Mouse (Mus musculus): ENCODE data around the gene Tmem177. TPM values are rescaled to one million over a fixed set of nuclear protein-coding genes. Genes with fewer than 3 reads are reported as not detected.

Gene Tmem177
- polyA plus RNA-seq, 2 experiments: 6.1 to 6.8 TPM

DNA sequence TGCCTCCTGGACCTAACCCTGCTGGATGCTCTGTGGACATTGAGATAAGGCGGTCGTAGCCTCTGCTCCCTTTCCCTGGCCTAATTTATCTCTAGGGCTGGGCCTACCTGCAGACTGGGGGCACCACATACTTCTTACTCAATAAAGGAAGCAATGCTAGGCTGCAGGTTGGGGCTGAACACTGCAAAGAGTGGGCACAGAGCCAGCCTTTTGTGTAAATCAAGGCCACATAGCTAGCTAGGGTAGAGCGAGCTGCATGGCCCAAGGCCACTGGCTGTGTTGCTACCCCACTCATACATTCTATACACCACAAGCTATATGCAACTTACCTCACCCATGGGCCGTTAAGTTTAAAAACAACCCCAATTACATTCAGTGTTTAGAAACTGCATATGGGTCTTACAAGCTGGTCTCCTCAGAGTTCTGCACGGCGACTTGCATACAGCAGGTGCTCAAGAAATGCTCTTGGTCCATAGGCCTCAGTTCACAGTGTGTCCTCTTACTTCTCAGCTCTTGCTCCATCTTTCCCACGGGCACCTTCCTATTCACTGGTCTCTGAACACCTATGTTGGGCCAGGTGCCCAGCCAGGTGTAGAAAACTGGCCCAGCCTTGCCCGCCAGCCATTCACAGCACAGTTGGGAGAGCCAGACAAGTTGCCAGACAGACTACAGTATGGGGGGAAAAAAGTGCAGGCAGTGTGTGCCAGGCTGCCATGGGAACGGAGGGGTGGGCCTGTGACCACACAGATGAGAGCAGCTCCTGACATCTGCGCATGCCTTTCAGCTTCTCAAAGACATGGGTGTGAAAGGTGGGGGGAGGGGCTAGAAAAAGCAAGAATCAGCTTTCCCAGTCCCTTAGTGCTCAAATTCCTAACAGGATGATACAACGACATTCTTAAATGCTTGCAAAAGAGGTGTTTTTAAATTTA lies 13.5 kb downstream of the Tmem177 start:
- DNase-seq (ENCODE audit: low spot score) (peak; percentile 13), ATAC-seq (ENCODE audit: low FRiP score, low read depth) (0 out of 2 replicates have a peak, but pooled peaks have one; percentile 48)
- H3K9me3 ChIP-seq (ENCODE audit: control insufficient read depth, low read length): no peaks in the 10 kb centered on the region
- no peak for TF ChIP-seq POLR2A (IDR thresholded peaks at IDR 0.05; ENCODE audit: borderline replicate concordance, extremely low read depth, insufficient read depth, insufficient read length)
- H3K4me3 ChIP-seq (replicated peaks; ENCODE audit: low read length): no peak overlapping the region
- no peaks in the 10 kb centered on the region for H3K27me3 ChIP-seq (ENCODE audit: control insufficient read depth, insufficient read depth, low read length)
- no peaks in the 10 kb centered on the region for H3K36me3 ChIP-seq (ENCODE audit: control insufficient read depth, insufficient read depth, low read length)
- whole genome bisulfite sequencing: 75% methylated on average over 11 of the region's 11 CpGs
- no peak overlapping the region for H3K9ac ChIP-seq (ENCODE audit: low read depth, low read length, severe bottlenecking)
- no peak overlapping the region for H3K4me2 ChIP-seq (replicated peaks; ENCODE audit: low read depth, low read length, severe bottlenecking)
- H3K27ac ChIP-seq (replicated peaks; ENCODE audit: low read depth, low read length): no peak overlapping the region
- H3K4me1 ChIP-seq (ENCODE audit: control insufficient read depth, insufficient read depth, low read length): peaks cover 11% of the 10 kb centered on the region

DNA sequence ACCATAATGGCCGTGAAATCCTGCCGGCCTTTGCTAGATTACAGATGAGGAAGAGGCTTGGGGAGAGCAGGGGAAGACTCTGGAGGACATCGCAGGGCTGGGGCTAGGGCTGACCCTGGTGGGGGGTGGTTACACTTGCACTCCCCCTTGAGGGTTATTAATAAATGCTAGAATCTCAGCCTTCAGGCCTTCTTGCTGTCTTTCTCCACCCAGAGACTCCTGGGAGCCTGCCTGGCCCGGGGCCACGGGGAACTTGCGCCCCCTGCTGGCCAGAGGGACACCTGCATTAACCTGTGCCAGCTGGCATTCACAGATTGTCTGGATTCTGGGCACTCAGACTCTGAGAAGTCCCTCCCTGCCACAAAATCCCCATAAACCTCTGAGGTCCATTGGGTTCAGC lies 18.1 kb downstream of the Tmem177 start:
- peak; percentile 53 for ATAC-seq (ENCODE audit: low FRiP score, low read depth)
- Histone ChIP-seq H3K4me3 (replicated peaks; ENCODE audit: low read length) (no peak overlapping the region), H3K9me3 (ENCODE audit: control insufficient read depth, low read length) (no peaks in the 10 kb centered on the region), H3K27me3 (ENCODE audit: control insufficient read depth, insufficient read depth, low read length) (no peaks in the 10 kb centered on the region), H3K4me2 (replicated peaks; ENCODE audit: low read depth, low read length, severe bottlenecking) (no peak overlapping the region), H3K36me3 (ENCODE audit: control insufficient read depth, insufficient read depth, low read length) (no peaks in the 10 kb centered on the region), H3K27ac (replicated peaks; ENCODE audit: low read depth, low read length) (no peak overlapping the region), H3K4me1 (ENCODE audit: control insufficient read depth, insufficient read depth, low read length) (no peaks in the 10 kb centered on the region), H3K9ac (ENCODE audit: low read depth, low read length, severe bottlenecking) (no peak overlapping the region)
- DNase-seq (ENCODE audit: low spot score): peak; percentile 40
- 40% methylated on average over 6 of the region's 6 CpGs for WGBS
- no peak for TF ChIP-seq POLR2A (IDR thresholded peaks at IDR 0.05; ENCODE audit: borderline replicate concordance, extremely low read depth, insufficient read depth, insufficient read length)

DNA sequence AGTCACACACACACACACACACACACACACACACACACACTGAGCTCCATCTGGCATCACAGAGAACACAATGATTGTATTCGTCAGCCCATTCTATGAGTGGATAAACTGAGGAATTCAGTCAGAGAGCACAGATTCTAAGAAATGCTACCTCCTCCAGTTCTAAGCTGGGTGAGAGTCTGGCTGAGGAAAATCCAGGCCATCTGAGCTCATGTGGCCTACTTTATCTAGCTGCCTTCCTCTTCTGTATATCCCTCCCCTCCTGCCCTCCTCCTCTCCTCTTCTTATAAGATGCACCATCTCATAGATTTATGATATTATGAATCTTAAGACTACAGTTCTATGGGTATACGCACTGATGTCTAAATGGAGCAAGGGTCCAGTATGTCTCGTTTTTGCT lies 19.4 kb downstream of the Tmem177 start:
- no peak overlapping the region for H3K4me2 ChIP-seq (replicated peaks; ENCODE audit: low read depth, low read length, severe bottlenecking)
- TF ChIP-seq POLR2A (IDR thresholded peaks at IDR 0.05; ENCODE audit: borderline replicate concordance, extremely low read depth, insufficient read depth, insufficient read length): no peak
- no peak for DNase-seq (ENCODE audit: low spot score)
- H3K27ac ChIP-seq (replicated peaks; ENCODE audit: low read depth, low read length): no peak overlapping the region
- H3K9me3 ChIP-seq (ENCODE audit: control insufficient read depth, low read length): no peaks in the 10 kb centered on the region
- no peaks in the 10 kb centered on the region for H3K36me3 ChIP-seq (ENCODE audit: control insufficient read depth, insufficient read depth, low read length)
- WGBS: 86% methylated on average over 3 of the region's 3 CpGs
- ATAC-seq (ENCODE audit: low FRiP score, low read depth): no peak
- no peaks in the 10 kb centered on the region for H3K4me1 ChIP-seq (ENCODE audit: control insufficient read depth, insufficient read depth, low read length)
- H3K4me3 ChIP-seq (replicated peaks; ENCODE audit: low read length): no peak overlapping the region
- H3K27me3 ChIP-seq (ENCODE audit: control insufficient read depth, insufficient read depth, low read length): no peaks in the 10 kb centered on the region
- no peak overlapping the region for H3K9ac ChIP-seq (ENCODE audit: low read depth, low read length, severe bottlenecking)

DNA sequence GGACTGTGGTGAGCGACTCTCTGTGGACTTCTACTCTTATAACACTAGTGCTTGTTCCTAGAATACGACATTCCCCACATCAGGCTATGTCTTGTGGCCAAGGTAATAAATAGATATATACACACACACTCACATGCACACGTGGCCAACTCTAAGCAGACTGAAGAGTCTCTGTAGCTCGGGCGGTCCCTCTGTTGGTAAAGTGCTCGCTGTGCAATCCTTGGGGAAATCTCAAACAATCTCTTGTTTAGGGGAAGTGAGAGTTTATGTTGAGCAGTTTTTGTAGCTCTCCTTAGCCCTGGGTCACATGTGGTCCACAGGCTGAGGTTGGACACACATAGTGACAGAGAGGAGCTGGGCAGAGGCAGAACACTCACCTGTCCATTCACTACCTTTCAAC lies 20.1 kb downstream of the Tmem177 start:
- ATAC-seq (ENCODE audit: low FRiP score, low read depth) (no peak), DNase-seq (ENCODE audit: low spot score) (no peak)
- Histone ChIP-seq H3K9ac (ENCODE audit: low read depth, low read length, severe bottlenecking) (no peak overlapping the region), H3K4me3 (replicated peaks; ENCODE audit: low read length) (no peak overlapping the region), H3K36me3 (ENCODE audit: control insufficient read depth, insufficient read depth, low read length) (no peaks in the 10 kb centered on the region), H3K4me1 (ENCODE audit: control insufficient read depth, insufficient read depth, low read length) (no peaks in the 10 kb centered on the region), H3K4me2 (replicated peaks; ENCODE audit: low read depth, low read length, severe bottlenecking) (no peak overlapping the region), H3K27me3 (ENCODE audit: control insufficient read depth, insufficient read depth, low read length) (no peaks in the 10 kb centered on the region), H3K27ac (replicated peaks; ENCODE audit: low read depth, low read length) (no peak overlapping the region), H3K9me3 (ENCODE audit: control insufficient read depth, low read length) (no peaks in the 10 kb centered on the region)
- WGBS: 66% methylated on average over 6 of the region's 6 CpGs
- no peak for TF ChIP-seq POLR2A (IDR thresholded peaks at IDR 0.05; ENCODE audit: borderline replicate concordance, extremely low read depth, insufficient read depth, insufficient read length)

DNA sequence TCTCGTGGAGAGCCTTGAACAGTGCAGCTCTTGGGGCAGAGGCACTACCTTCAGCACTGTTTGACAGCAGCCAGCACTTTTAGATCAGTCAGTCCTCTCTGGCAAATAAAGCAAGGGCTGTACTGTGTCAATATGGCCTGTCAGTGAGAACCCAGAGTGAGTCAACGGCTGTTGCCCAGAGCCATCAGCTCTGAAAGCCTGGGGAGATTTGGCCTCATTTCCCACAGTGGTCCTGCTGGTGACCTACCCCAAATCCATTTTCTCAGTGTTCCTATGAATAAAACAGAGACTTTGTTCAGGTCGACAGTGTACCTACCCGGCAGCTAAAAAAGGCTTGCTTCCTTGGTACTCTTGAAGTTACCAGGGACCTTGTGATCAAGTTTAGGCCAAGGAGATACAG lies 21.1 kb downstream of the Tmem177 start:
- DNase-seq (ENCODE audit: low spot score): no peak
- no peak overlapping the region for H3K27ac ChIP-seq (replicated peaks; ENCODE audit: low read depth, low read length)
- H3K4me2 ChIP-seq (replicated peaks; ENCODE audit: low read depth, low read length, severe bottlenecking): no peak overlapping the region
- no peaks in the 10 kb centered on the region for H3K4me1 ChIP-seq (ENCODE audit: control insufficient read depth, insufficient read depth, low read length)
- no peak overlapping the region for H3K9ac ChIP-seq (ENCODE audit: low read depth, low read length, severe bottlenecking)
- H3K9me3 ChIP-seq (ENCODE audit: control insufficient read depth, low read length): no peaks in the 10 kb centered on the region
- TF ChIP-seq POLR2A (IDR thresholded peaks at IDR 0.05; ENCODE audit: borderline replicate concordance, extremely low read depth, insufficient read depth, insufficient read length): no peak
- no peak overlapping the region for H3K4me3 ChIP-seq (replicated peaks; ENCODE audit: low read length)
- no peaks in the 10 kb centered on the region for H3K36me3 ChIP-seq (ENCODE audit: control insufficient read depth, insufficient read depth, low read length)
- no peaks in the 10 kb centered on the region for H3K27me3 ChIP-seq (ENCODE audit: control insufficient read depth, insufficient read depth, low read length)
- ATAC-seq (ENCODE audit: low FRiP score, low read depth): no peak
- 75% methylated on average over 4 of the region's 4 CpGs for WGBS
